Mouse (Mus musculus) embryonic facial prominence, embryonic 12.5 days (tissue): Measurements from ENCODE around the gene Sppl3. TPM values are rescaled to one million over a fixed set of nuclear protein-coding genes. Genes with fewer than 3 reads are reported as not detected.

ENCODE experiments used
- ATAC-seq: fragments of 200-750 bp; cut with Nextera tagmentation; 2 replicates; pipeline ENCODE4 v1.8.0; 2017; ENCODE audit not compliant: insufficient number of reproducible peaks, insufficient read depth, low FRiP score, low TSS enrichment
- H3K27ac ChIP-seq: fragments of 300-500 bp; sonication (generic); 2 replicates; pipeline ENCODE4 v1.5.1; 2016; ENCODE audit warnings: mild to moderate bottlenecking
- H3K27me3 ChIP-seq: fragments of 300-500 bp; sonication (generic); 2 replicates; pipeline ENCODE4 v1.6.1; 2016; ENCODE audit warnings: mild to moderate bottlenecking, moderate library complexity
- H3K36me3 ChIP-seq: fragments of 300-500 bp; sonication (generic); 2 replicates; pipeline ENCODE4 v1.6.1; 2016; ENCODE audit warnings: mild to moderate bottlenecking
- H3K4me1 ChIP-seq: fragments of 300-500 bp; sonication (generic); 2 replicates; pipeline ENCODE4 v1.6.1; 2016
- H3K4me2 ChIP-seq: fragments of 300-500 bp; sonication (generic); replicated peaks from 2 replicates; pipeline ENCODE4 v1.6.1; 2016; ENCODE audit warnings: mild to moderate bottlenecking, moderate library complexity
- H3K4me3 ChIP-seq: fragments of 300-500 bp; sonication (generic); 2 replicates; pipeline ENCODE4 v1.5.1; 2016; ENCODE audit warnings: mild to moderate bottlenecking
- H3K9ac ChIP-seq: fragments of 300-500 bp; sonication (generic); 2 replicates; pipeline ENCODE4 v1.6.1; 2016; ENCODE audit warnings: mild to moderate bottlenecking, moderate library complexity
- H3K9me3 ChIP-seq: fragments of 300-500 bp; sonication (generic); 2 replicates; pipeline ENCODE4 v1.6.1; 2016; ENCODE audit warnings: mild to moderate bottlenecking, moderate library complexity
- WGBS: fragments of 180-500 bp; shearing (Covaris S2); methylation state at CpG from one replicate; pipeline ENCODE4 v1.1.7; 2016; 5-methylcytosine and 5-hydroxymethylcytosine counted together
- polyA plus RNA-seq: library from polyadenylated mRNA; unstranded; fragments of >200 nt; fragmentation: Nextera tagmentation; extraction: Ambion mirVana; gene quantifications from 2 replicates; pipeline ENCODE4 v1.2.1, GENCODE M21; 2016

The Sppl3 gene
- polyA plus RNA-seq, 1 experiment from 2014 or later: 19.9 TPM

DNA sequence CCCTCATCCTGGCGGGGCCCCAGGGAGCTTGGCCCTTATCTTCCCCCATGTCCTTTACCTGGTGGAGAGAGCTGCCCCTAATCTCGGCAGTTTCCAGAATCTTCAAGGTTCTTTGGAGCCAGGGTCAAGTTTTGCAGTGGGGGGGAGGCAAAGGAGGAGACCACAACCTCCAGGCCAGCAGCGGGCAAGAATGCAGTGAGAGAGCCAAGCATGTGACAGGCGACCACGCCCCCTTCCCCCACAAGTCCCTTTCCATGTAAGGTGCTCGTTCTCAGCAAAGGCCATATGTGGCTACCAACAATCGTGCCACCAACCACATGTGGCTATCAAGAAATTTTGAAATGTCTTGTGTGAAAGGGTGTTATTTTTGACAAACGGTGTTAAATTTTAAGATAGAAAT lies 37.8 kb upstream of the Sppl3 start:
- H3K36me3 ChIP-seq: no peaks in the 10 kb centered on the region
- H3K4me2 ChIP-seq: no peak overlapping the region
- H3K27ac ChIP-seq: no peak overlapping the region
- H3K27me3 ChIP-seq: peaks cover 10% of the 10 kb centered on the region
- H3K9ac ChIP-seq: no peak overlapping the region
- ATAC-seq: no peak
- H3K9me3 ChIP-seq: no peaks in the 10 kb centered on the region
- H3K4me3 ChIP-seq: no peak overlapping the region
- no peaks in the 10 kb centered on the region for H3K4me1 ChIP-seq
- 82% methylated on average over 8 of the region's 8 CpGs for WGBS

- ATAC-seq: no peak
- Histone ChIP-seq H3K27ac (no peak overlapping the region), H3K36me3 (no peaks in the 10 kb centered on the region), H3K9me3 (no peaks in the 10 kb centered on the region), H3K27me3 (no peaks in the 10 kb centered on the region), H3K4me1 (peaks cover 11% of the 10 kb centered on the region; the same call in 1 of the 2 replicates), H3K4me3 (no peak overlapping the region), H3K4me2 (no peak overlapping the region), H3K9ac (no peak overlapping the region)
Measured at GRCm38 (mm10) chr5:114976935-114977334, 34.0 kb upstream of the Sppl3 start.

GRCm38 (mm10) chr5:114978473-114978872 lies 32.5 kb upstream of the Sppl3 start:
- no peaks in the 10 kb centered on the region for H3K36me3 ChIP-seq
- no peak overlapping the region for H3K4me3 ChIP-seq
- no peak overlapping the region for H3K4me2 ChIP-seq
- no peaks in the 10 kb centered on the region for H3K27me3 ChIP-seq
- WGBS: 75% methylated on average over 11 of the region's 11 CpGs
- H3K9me3 ChIP-seq: no peaks in the 10 kb centered on the region
- H3K4me1 ChIP-seq: peaks cover 11% of the 10 kb centered on the region; the same call in 1 of the 2 replicates
- no peak overlapping the region for H3K27ac ChIP-seq
- no peak for ATAC-seq
- no peak overlapping the region for H3K9ac ChIP-seq

DNA sequence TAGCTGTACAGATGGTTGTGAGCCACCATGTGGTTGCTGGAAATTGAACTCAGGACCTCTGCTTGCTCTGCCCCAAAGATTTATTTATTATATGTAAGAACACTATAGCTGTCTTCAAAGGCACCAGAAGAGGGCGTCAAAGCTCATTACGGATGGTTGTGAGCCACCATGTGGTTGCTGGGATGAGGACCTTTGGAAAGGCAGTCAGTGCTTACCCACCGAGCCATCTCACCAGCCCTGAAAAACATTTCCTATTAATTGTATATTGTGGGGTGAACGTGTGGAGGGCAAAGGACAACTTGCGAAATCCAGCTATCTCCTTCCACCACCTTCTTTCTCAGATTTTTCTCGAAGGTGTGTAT lies 32.1 kb upstream of the Sppl3 start:
- no peak for ATAC-seq
- 3% methylated on average over 6 of the region's 6 CpGs for WGBS
- Histone ChIP-seq H3K4me3 (peak overlapping the region; percentile 39), H3K9me3 (no peaks in the 10 kb centered on the region), H3K27ac (no peak overlapping the region), H3K4me1 (peaks cover 11% of the 10 kb centered on the region; the same call in 1 of the 2 replicates), H3K36me3 (no peaks in the 10 kb centered on the region), H3K9ac (0 out of 2 replicates have a peak overlapping the region, but pooled peaks have one; percentile 10), H3K27me3 (no peaks in the 10 kb centered on the region), H3K4me2 (peak overlapping the region; percentile 89)

DNA sequence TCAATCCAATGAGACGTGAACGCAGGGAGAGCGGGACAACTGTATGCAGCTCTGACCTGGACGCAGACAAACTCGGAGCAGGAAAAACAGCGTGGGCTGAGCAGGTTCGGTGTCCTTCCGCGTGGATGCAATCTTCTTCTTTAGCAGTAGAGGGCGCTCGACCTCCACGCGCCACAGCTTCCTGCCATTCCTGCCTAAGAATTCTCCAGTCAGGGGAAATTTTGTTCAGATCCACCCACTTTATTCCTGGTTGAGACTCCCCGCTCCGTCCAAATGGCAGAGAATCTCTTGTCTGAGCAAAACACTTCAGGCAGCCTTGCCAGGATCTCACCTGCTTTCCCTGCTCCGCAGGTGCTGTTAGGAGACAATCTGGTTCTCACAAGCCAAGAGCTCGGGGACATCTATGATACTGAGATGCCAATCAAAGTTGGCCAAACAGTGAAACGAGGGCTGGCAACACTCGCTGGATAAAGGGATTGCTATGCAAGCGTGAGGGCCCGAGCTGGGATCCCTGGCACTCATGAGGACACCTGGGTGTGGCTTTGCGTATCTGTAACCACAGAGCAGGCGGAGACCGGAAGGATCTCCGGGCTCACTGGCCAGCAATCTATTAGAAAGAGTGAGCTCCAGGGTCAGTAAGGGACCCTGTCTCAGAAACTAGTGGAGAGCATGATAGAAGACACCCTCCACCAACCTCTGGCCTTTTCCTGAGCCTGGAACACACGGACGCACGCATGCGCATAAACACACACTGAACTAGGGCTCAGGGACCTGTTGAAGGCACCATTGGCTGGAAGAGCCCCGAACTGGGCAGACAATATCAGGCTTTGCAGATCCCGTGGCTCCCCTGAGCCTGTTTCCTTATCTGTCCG lies 31.5 kb upstream of the Sppl3 start:
- Histone ChIP-seq H3K9ac (peak overlapping the region; percentile 49), H3K4me3 (peak overlapping the region; percentile 39), H3K27ac (no peak overlapping the region), H3K4me2 (peak overlapping the region; percentile 89), H3K4me1 (peaks cover 11% of the 10 kb centered on the region; the same call in 1 of the 2 replicates), H3K36me3 (no peaks in the 10 kb centered on the region), H3K27me3 (no peaks in the 10 kb centered on the region), H3K9me3 (no peaks in the 10 kb centered on the region)
- 5% methylated on average over 32 of the region's 32 CpGs for WGBS
- ATAC-seq: 0 out of 2 replicates have a peak, but pooled peaks have one; percentile 32

- Histone ChIP-seq H3K36me3 (no peaks in the 10 kb centered on the region), H3K9ac (0 out of 2 replicates have a peak overlapping the region, but pooled peaks have one; percentile 49), H3K4me2 (peak overlapping the region; percentile 89), H3K4me3 (peak overlapping the region; percentile 39), H3K27ac (no peak overlapping the region), H3K4me1 (peaks cover 11% of the 10 kb centered on the region; the same call in 1 of the 2 replicates), H3K27me3 (no peaks in the 10 kb centered on the region), H3K9me3 (no peaks in the 10 kb centered on the region)
- no peak for ATAC-seq
- 19% methylated on average over 16 of the region's 16 CpGs for WGBS
Measured at GRCm38 (mm10) chr5:114980122-114980748, 30.7 kb upstream of the Sppl3 start.

DNA sequence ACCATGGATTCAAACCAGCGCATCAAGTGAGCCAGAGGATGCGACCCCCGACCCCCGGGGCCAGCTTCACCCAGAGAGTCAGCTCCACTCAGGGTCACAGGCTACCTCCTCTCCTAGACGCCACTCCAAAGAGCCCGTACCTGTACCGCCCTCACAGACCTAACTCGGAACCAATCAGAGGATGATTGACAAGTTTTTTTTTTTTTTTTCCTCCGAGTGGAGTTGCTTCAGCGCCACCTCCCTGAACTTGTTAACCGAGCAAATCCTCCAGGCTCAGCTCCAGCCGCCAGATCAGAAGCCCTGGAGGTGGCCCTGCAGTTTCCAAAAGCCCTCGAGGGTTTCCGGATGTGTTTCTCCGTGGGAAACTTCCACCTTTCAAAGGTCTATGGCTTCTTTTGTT lies 28.9 kb upstream of the Sppl3 start:
- ATAC-seq: no peak
- no peaks in the 10 kb centered on the region for H3K27me3 ChIP-seq
- H3K4me1 ChIP-seq: peaks cover 11% of the 10 kb centered on the region; the same call in 1 of the 2 replicates
- no peak overlapping the region for H3K4me2 ChIP-seq
- H3K9ac ChIP-seq: no peak overlapping the region
- no peaks in the 10 kb centered on the region for H3K36me3 ChIP-seq
- H3K9me3 ChIP-seq: no peaks in the 10 kb centered on the region
- 48% methylated on average over 15 of the region's 15 CpGs for WGBS
- no peak overlapping the region for H3K4me3 ChIP-seq
- H3K27ac ChIP-seq: no peak overlapping the region

DNA sequence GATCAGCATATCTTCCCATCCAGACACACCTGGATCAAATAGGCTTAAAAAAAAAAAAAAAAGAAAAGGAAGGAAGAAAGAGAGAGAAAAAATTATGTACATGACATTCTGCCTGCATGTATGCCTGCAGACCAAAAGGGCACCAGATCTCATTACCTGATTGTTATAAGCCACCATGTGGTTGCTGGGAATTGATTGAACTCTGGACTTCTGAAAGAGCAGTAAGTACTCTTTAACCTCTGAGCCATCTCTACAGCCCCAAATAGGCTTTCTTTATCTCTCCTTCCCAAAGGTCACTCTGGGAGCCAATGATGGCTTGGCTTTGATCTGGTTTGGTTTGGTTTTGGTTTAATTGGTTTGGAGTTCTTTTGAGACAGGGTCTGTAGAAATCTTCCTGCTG lies 25.9 kb upstream of the Sppl3 start:
- Histone ChIP-seq H3K4me1 (peaks cover 2% of the 10 kb centered on the region; the same call in 1 of the 2 replicates), H3K9me3 (no peaks in the 10 kb centered on the region), H3K4me3 (no peak overlapping the region), H3K27me3 (no peaks in the 10 kb centered on the region), H3K36me3 (no peaks in the 10 kb centered on the region), H3K4me2 (no peak overlapping the region), H3K27ac (no peak overlapping the region), H3K9ac (no peak overlapping the region)
- no peak for ATAC-seq

DNA sequence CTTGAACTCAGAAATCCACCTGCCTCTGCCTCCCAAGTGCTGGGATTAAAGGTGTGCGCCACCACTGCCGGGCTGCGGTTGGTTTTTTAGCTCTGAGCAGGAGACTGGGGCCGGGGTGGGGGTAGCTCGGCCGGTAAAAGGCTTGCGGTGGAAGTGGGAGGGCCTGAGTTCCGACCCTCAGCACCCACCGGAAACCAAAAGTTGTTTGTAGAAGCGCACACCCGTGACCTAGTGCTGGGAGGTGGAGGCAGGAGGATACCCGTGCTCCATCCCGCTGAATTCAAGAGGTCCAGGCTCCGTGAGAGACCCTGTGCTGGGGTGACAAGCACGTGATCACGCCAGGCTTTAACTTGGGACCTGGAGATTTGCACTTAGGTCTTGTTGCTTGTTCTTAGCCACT lies 14.5 kb upstream of the Sppl3 start:
- Histone ChIP-seq H3K4me2 (no peak overlapping the region), H3K27ac (no peak overlapping the region), H3K9me3 (no peaks in the 10 kb centered on the region), H3K27me3 (no peaks in the 10 kb centered on the region), H3K4me1 (no peaks in the 10 kb centered on the region), H3K9ac (no peak overlapping the region), H3K36me3 (no peaks in the 10 kb centered on the region), H3K4me3 (no peak overlapping the region)
- no peak for ATAC-seq
- WGBS: 86% methylated on average over 16 of the region's 16 CpGs

DNA sequence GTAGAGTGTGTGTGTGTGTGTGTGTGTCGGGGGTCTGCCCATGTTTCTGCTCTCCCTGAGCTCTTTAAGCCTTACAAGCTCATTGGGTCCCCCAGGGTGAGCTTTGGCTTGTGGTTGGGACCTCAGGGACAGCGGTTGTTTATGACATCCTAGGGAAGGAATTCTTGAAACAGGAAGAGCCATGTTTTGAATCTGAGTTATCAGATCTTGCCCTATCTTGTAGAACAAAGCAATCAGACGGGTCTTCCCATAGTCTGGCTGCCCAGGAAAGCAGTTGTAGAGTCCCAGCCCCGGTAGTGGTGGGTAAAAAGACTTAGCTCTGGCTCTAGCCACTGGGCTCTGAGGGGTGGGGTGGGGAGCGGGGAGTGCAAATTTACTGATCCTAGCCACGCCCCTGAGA lies 13.6 kb upstream of the Sppl3 start:
- H3K4me1 ChIP-seq: no peaks in the 10 kb centered on the region
- ATAC-seq: no peak
- H3K27ac ChIP-seq: no peak overlapping the region
- no peaks in the 10 kb centered on the region for H3K27me3 ChIP-seq
- no peak overlapping the region for H3K4me2 ChIP-seq
- WGBS: 66% methylated on average over 6 of the region's 6 CpGs
- H3K4me3 ChIP-seq: no peak overlapping the region
- H3K36me3 ChIP-seq: no peaks in the 10 kb centered on the region
- no peak overlapping the region for H3K9ac ChIP-seq
- no peaks in the 10 kb centered on the region for H3K9me3 ChIP-seq

DNA sequence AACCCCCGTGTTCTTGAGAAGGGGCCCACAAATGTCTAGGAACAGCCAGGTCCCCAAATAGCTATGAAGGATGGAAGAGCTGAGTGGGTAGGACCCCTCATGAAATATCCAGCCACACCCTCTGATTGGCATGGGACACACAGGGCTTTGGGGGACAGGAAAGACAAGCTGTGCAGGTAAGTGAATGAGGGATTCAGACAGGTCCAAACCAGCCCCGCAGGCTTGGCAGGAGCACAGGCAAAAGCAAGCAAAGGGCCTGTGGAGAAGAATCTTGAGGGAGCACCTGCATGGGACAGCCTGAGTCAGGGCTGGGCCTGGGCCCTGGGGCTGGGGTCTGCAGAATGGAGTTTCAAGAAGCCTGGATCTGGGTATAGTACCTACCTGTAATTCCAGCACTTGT lies 10.4 kb upstream of the Sppl3 start:
- no peak overlapping the region for H3K4me2 ChIP-seq
- 73% methylated on average over 2 of the region's 2 CpGs for WGBS
- H3K4me1 ChIP-seq: no peaks in the 10 kb centered on the region
- no peak for ATAC-seq
- H3K36me3 ChIP-seq: no peaks in the 10 kb centered on the region
- H3K27me3 ChIP-seq: no peaks in the 10 kb centered on the region
- H3K9ac ChIP-seq: no peak overlapping the region
- no peak overlapping the region for H3K4me3 ChIP-seq
- 0 out of 2 replicates have a peak overlapping the region, but pooled peaks have one; percentile 23 for H3K27ac ChIP-seq
- no peaks in the 10 kb centered on the region for H3K9me3 ChIP-seq

DNA sequence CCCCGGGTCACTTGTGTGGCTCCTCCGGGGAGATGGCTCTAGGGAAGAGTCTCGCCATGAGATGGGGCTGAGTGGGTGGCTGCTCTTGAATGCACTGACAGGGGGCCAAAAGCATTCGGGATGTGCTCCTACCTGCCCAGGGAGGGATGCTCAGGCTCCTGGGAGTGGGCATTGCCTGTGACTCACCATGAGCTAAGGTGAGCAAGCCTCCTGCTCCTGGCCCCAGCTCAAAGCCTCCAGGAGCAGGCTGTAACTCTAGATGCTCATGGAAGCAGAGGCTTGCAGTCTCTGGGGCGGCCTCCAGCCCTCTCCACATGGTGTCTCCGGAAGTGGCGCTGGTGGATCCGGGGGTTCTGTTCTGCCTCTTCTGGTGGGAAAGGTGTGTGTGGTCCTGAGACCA lies 9.5 kb upstream of the Sppl3 start:
- H3K36me3 ChIP-seq: no peaks in the 10 kb centered on the region
- no peaks in the 10 kb centered on the region for H3K9me3 ChIP-seq
- H3K27ac ChIP-seq: no peak overlapping the region
- H3K27me3 ChIP-seq: no peaks in the 10 kb centered on the region
- 50% methylated on average over 8 of the region's 8 CpGs for WGBS
- no peak overlapping the region for H3K4me2 ChIP-seq
- no peak for ATAC-seq
- no peak overlapping the region for H3K9ac ChIP-seq
- no peaks in the 10 kb centered on the region for H3K4me1 ChIP-seq
- H3K4me3 ChIP-seq: no peak overlapping the region
